Mouse (Mus musculus) MEL (cell line): ENCODE data around the gene Txnrd2. TPM values are rescaled to one million over a fixed set of nuclear protein-coding genes. Genes with fewer than 3 reads are reported as not detected.

Source experiments
- DNase-seq: peaks from one replicate; pipeline ENCODE4 v3.0.0; 2011; ENCODE audit warnings: low read depth, low spot score
- H3K27ac ChIP-seq: 2 replicates; pipeline ENCODE4 v1.5.1; 2012; ENCODE audit warnings: low read depth, mild to moderate bottlenecking, control low read depth, low read length, moderate library complexity; ENCODE audit not compliant: control insufficient read depth
- H3K27me3 ChIP-seq, 2 experiments: fragments of 150-350 bp in 1 of 2; sonication (generic) in 1 of 2; 2 replicates each; pipeline ENCODE4 v1.6.1; 2012; ENCODE audit warnings: low read length in 2 of 2, mild to moderate bottlenecking in 2 of 2, improper control_type of control experiment in 1 of 2, moderate library complexity in 1 of 2; ENCODE audit not compliant: insufficient read depth in 2 of 2, control insufficient read depth in 1 of 2
- H3K36me3 ChIP-seq, 2 experiments: 2 replicates each; pipeline ENCODE4 v1.6.1; 2012 to 2014; ENCODE audit warnings: low read length in 2 of 2, improper control_type of control experiment in 1 of 2, inconsistent platforms in 1 of 2, mild to moderate bottlenecking in 1 of 2; ENCODE audit not compliant: insufficient read depth in 2 of 2, control insufficient read depth in 1 of 2
- H3K4me1 ChIP-seq, 2 experiments: fragments of 150-350 bp in 1 of 2; sonication (generic) in 1 of 2; 2 replicates each; pipeline ENCODE4 v1.6.1; 2012; ENCODE audit warnings: low read length in 2 of 2, improper control_type of control experiment in 1 of 2, mild to moderate bottlenecking in 1 of 2; ENCODE audit not compliant: insufficient read depth in 2 of 2, control insufficient read depth in 1 of 2
- H3K4me3 ChIP-seq, 2 experiments: fragments of 150-350 bp in 1 of 2; sonication (generic) in 1 of 2; 2 replicates each; pipeline ENCODE4 v1.5.1; 2012; ENCODE audit warnings: low read depth in 2 of 2, low read length in 2 of 2, mild to moderate bottlenecking in 2 of 2, moderate library complexity in 2 of 2, control low read depth in 1 of 2, improper control_type of control experiment in 1 of 2; ENCODE audit not compliant: control insufficient read depth in 1 of 2, insufficient read depth in 1 of 2
- H3K79me2 ChIP-seq: 2 replicates; pipeline ENCODE4 v1.6.1; 2012; ENCODE audit warnings: mild to moderate bottlenecking, low read length, moderate library complexity; ENCODE audit not compliant: control insufficient read depth, poor library complexity, insufficient read depth
- H3K9ac ChIP-seq: 2 replicates; pipeline ENCODE4 v1.6.1; 2012; ENCODE audit warnings: low read depth, mild to moderate bottlenecking, control low read depth, low read length, moderate library complexity; ENCODE audit not compliant: control insufficient read depth, poor library complexity, severe bottlenecking
- H3K9me3 ChIP-seq: fragments of 150-350 bp; sonication (generic); replicated peaks from 2 replicates; pipeline ENCODE4 v1.6.1; 2012; ENCODE audit warnings: mild to moderate bottlenecking, low read length, improper control_type of control experiment, moderate library complexity; ENCODE audit not compliant: insufficient read depth
- CTCF ChIP-seq, 3 experiments: IDR thresholded peaks in 2 of 3; conservative IDR thresholded peaks in 1 of 3; 2 replicates each; pipeline ENCODE4 v1.5.1; 2011 to 2012; ENCODE audit warnings: low read length in 3 of 3, low read depth in 2 of 3, mild to moderate bottlenecking in 2 of 3, improper control_type of control experiment in 1 of 3, inconsistent platforms in 1 of 3, mixed read lengths in 1 of 3, moderate library complexity in 1 of 3; ENCODE audit not compliant: control insufficient read depth in 1 of 3, insufficient read depth in 1 of 3, poor library complexity in 1 of 3, severe bottlenecking in 1 of 3
- E2F4 ChIP-seq: IDR thresholded peaks from 2 replicates; pipeline ENCODE4 v1.6.1; 2011; ENCODE audit warnings: low read depth, low read length, improper control_type of control experiment, borderline replicate concordance
- EP300 ChIP-seq, 2 experiments: IDR thresholded peaks; 2 replicates each; pipeline ENCODE4 v1.6.1; 2011; ENCODE audit warnings: improper control_type of control experiment in 2 of 2, low read length in 2 of 2, low read depth in 1 of 2, mild to moderate bottlenecking in 1 of 2
- HCFC1 ChIP-seq: IDR thresholded peaks from 2 replicates; pipeline ENCODE4 v1.6.1; 2012; ENCODE audit warnings: low read depth, mild to moderate bottlenecking, inconsistent platforms, low read length, improper control_type of control experiment, moderate library complexity
- MAZ ChIP-seq: IDR thresholded peaks from 2 replicates; pipeline ENCODE4 v1.6.1; 2012; ENCODE audit warnings: low read depth, mild to moderate bottlenecking, inconsistent platforms, low read length, improper control_type of control experiment
- MXI1 ChIP-seq: IDR thresholded peaks from 2 replicates; pipeline ENCODE4 v1.6.1; 2011; ENCODE audit warnings: mild to moderate bottlenecking, low read depth, low read length, improper control_type of control experiment
- MYC ChIP-seq: IDR thresholded peaks from 2 replicates; pipeline ENCODE4 v1.6.1; 2011; ENCODE audit warnings: low read depth, mild to moderate bottlenecking, low read length, improper control_type of control experiment, moderate library complexity
- NELFE ChIP-seq: IDR thresholded peaks from 2 replicates; pipeline ENCODE4 v1.6.1; 2011; ENCODE audit warnings: low read depth, low read length, improper control_type of control experiment
- POLR2AphosphoS2 ChIP-seq: IDR thresholded peaks from 2 replicates; pipeline ENCODE4 v1.6.1; 2011; ENCODE audit warnings: low read length, improper control_type of control experiment
- RAD21 ChIP-seq: IDR thresholded peaks from 2 replicates; pipeline ENCODE4 v1.6.1; 2011; ENCODE audit warnings: mild to moderate bottlenecking, low read depth, low read length, improper control_type of control experiment
- RCOR1 ChIP-seq: IDR thresholded peaks from 2 replicates; pipeline ENCODE4 v1.6.1; 2012; ENCODE audit warnings: low read depth, mild to moderate bottlenecking, inconsistent platforms, low read length, improper control_type of control experiment
- SIN3A ChIP-seq: IDR thresholded peaks from 2 replicates; pipeline ENCODE4 v1.6.1; 2012; ENCODE audit warnings: low read length, improper control_type of control experiment, inconsistent platforms
- UBTF ChIP-seq: IDR thresholded peaks from 2 replicates; pipeline ENCODE4 v1.6.1; 2012; ENCODE audit warnings: low read depth, mild to moderate bottlenecking, inconsistent platforms, low read length, improper control_type of control experiment, moderate library complexity, borderline replicate concordance; ENCODE audit not compliant: insufficient read depth
- USF1 ChIP-seq: IDR thresholded peaks from 2 replicates; pipeline ENCODE4 v1.6.1; 2014; ENCODE audit warnings: low read depth, mild to moderate bottlenecking, inconsistent platforms, low read length, improper control_type of control experiment, moderate library complexity
- ZKSCAN1 ChIP-seq: IDR thresholded peaks from 2 replicates; pipeline ENCODE4 v1.6.1; 2012; ENCODE audit warnings: low read depth, mild to moderate bottlenecking, inconsistent platforms, low read length, improper control_type of control experiment, moderate library complexity
- polyA plus RNA-seq, 2 experiments: library from polyadenylated mRNA; stranded (reverse) in 1 of 2; unstranded in 1 of 2; fragments of >175 nt in 1 of 2; fragments of >200 nt in 1 of 2; gene quantifications; 2 replicates each; pipeline versions ENCODE4 v1.2.1 to v1.2.4; 2012; ENCODE audit warnings: low replicate concordance in 2 of 2, low read depth in 1 of 2; ENCODE audit not compliant: insufficient read length in 2 of 2, insufficient read depth in 1 of 2, missing spikeins in 1 of 2
- total RNA-seq: library from RNA; depleted of rRNA; stranded (reverse); fragments of 300-350 nt; gene quantifications from 2 replicates; pipeline ENCODE4 v1.2.3, GENCODE M21; 2012

Gene Txnrd2
- total and polyA plus RNA-seq, 3 experiments, result 31.2 to 46.8 TPM; not detected in 1

GRCm38 (mm10) chr16:18447243-18447642, 21.1 kb downstream of the Txnrd2 start:
- Histone ChIP-seq H3K4me1 (no peaks in the 10 kb centered on the region), H3K9me3 (no peaks in the 10 kb centered on the region), H3K79me2 (no peaks in the 10 kb centered on the region), H3K9ac (no peak overlapping the region), H3K27ac (no peak overlapping the region), H3K4me3 (no peak overlapping the region), H3K27me3 (no peaks in the 10 kb centered on the region), H3K36me3 (peaks cover 0 to 4% of the 10 kb centered on the region in 2 experiments; a peak in 1 of 4 replicates)
- no peak for DNase-seq
- TF ChIP-seq ZKSCAN1 (no peak), CTCF (IDR thresholded peaks at IDR 0.05 in 2 of 3, conservative IDR thresholded peaks at IDR 0.05 in 1 of 3; ENCODE audit: control insufficient read depth in 1 of 3, insufficient read depth in 1 of 3, low read depth in 2 of 3, low read length in 3 of 3, poor library complexity in 1 of 3, severe bottlenecking in 1 of 3) (no peak)
- TF ChIP-seq, all 39 proteins: peak for 0

GRCm38 (mm10) chr16:18448104-18448503, 21.9 kb downstream of the Txnrd2 start:
- Histone ChIP-seq H3K9me3 (no peaks in the 10 kb centered on the region), H3K4me3 (no peak overlapping the region), H3K27ac (no peak overlapping the region)
- TF ChIP-seq MAZ, result no peak
- no peak for TF ChIP-seq UBTF
- no peak for TF ChIP-seq SIN3A
- TF ChIP-seq POLR2AphosphoS2, result no peak
- no peak for TF ChIP-seq HCFC1
- TF ChIP-seq MXI1, result no peak
- TF ChIP-seq EP300 (IDR thresholded peaks at IDR 0.05; ENCODE audit: low read depth in 1 of 2, low read length in 2 of 2), result no peak
- no peak for TF ChIP-seq E2F4
- no peak for TF ChIP-seq RAD21
- no peak for TF ChIP-seq RCOR1
- no peak for TF ChIP-seq NELFE
- no peak for TF ChIP-seq MYC
- TF ChIP-seq, all 39 proteins: peak for 0
- Histone ChIP-seq H3K27me3 (no peaks in the 10 kb centered on the region), H3K9ac (no peak overlapping the region), H3K4me1 (no peaks in the 10 kb centered on the region), H3K36me3 (peaks cover 0 to 4% of the 10 kb centered on the region in 2 experiments; a peak in 1 of 4 replicates), H3K79me2 (no peaks in the 10 kb centered on the region)
- no peak for DNase-seq

- H3K79me2 ChIP-seq, result no peaks in the 10 kb centered on the region
Measured at GRCm38 (mm10) chr16:18449005-18449404, 22.8 kb downstream of the Txnrd2 start.

More at GRCm38 (mm10) chr16:18449005-18449404, 22.8 kb downstream of the Txnrd2 start:
- no peak for DNase-seq
- no peak overlapping the region for H3K9ac ChIP-seq
- H3K4me3 ChIP-seq, result no peak overlapping the region
- no peaks in the 10 kb centered on the region for H3K9me3 ChIP-seq
- H3K27ac ChIP-seq, result no peak overlapping the region
- peaks cover 0 to 4% of the 10 kb centered on the region in 2 experiments; a peak in 1 of 4 replicates for H3K36me3 ChIP-seq
- no peaks in the 10 kb centered on the region for H3K27me3 ChIP-seq
- no peaks in the 10 kb centered on the region for H3K4me1 ChIP-seq
- no peak for TF ChIP-seq USF1
- TF ChIP-seq POLR2AphosphoS2, result no peak
